Mouse (Mus musculus): ENCODE measurements around the gene Bet1l. TPM values are rescaled to one million over a fixed set of nuclear protein-coding genes. Genes with fewer than 3 reads are reported as not detected.

Bet1l gene
- total and polyA plus RNA-seq, 2 experiments from 2014 or later: 17.8 to 47.1 TPM

DNA sequence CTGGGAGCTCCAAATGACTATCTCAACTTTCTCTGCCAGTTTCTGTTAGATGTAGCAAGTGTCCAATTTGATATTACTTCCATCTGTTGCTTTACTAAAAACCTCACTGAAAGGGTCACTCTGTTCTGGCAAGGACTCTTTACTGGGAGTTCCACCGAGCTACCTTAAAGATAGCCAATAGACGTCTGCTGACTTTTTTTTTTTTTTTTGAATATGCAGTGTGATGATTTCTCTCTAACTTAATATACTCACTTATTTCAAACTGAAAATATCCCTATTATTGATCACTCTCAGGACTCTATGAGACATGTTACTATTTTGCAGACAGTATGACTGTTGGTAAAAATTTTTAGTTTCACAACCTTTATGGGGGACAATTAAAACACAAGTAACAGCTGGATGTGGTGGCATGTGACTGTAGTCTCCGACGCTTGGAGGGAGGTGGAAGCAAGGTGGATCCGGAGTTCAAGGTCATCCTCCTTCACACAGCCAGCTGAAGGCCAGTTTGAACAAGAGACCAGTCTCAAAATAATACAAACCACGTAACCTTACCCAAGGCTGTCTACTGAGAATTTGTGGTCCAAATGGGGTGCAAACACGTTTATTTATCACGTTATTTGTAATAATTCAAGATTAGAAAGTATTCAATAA, 23.6 kb upstream of the Bet1l start:
- H3K9me3 ChIP-seq (ENCODE audit: low read length): no peaks in the 10 kb centered on the region
- 0 out of 2 replicates have a peak, but pooled peaks cover 6% of the 10 kb centered on the region for H3K4me1 ChIP-seq (ENCODE audit: insufficient read depth, low read length)
- H3K36me3 ChIP-seq (ENCODE audit: insufficient read depth, low read length): peaks cover 13% of the 10 kb centered on the region; the same call in 1 of the 2 replicates
- no peaks in the 10 kb centered on the region for H3K27me3 ChIP-seq (ENCODE audit: insufficient read depth, low read length)
- peak overlapping the region; percentile 84 for H3K9ac ChIP-seq (replicated peaks; ENCODE audit: low read length)
- DNase-seq (ENCODE audit: low spot score) (no peak), ATAC-seq (no peak)
- no peak for TF ChIP-seq CTCF (IDR thresholded peaks at IDR 0.05; ENCODE audit: low read depth)
- H3K27ac ChIP-seq: peak overlapping the region; percentile 90; the same call in 1 of the 2 replicates
- WGBS: 15% methylated on average over 8 of the region's 8 CpGs
- peak overlapping the region; percentile 91 for H3K4me3 ChIP-seq (ENCODE audit: low read length)
- H3K4me2 ChIP-seq (ENCODE audit: low read depth, low read length): peak overlapping the region; percentile 78

DNA sequence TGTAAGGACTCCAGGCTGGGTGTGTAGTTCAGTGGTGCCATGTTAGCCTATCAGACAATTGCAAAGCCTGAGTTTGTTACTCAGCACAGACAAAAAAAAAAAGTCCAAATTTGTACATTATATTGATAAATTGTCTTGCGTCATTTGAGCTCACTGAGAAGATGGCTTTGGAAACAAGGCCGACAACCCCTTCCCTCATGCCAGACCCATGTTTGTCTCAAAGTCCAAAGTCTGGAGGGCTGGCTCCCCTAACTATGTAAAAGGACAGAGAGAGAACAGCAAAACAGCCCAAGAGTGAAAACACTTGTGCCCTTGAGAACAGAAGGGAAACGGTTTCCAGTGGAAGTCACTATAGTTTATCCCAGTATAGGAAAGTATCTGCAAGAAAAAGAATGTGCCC, 23.0 kb upstream of the Bet1l start:
- H3K27me3 ChIP-seq (ENCODE audit: insufficient read depth, low read length): no peaks in the 10 kb centered on the region
- H3K9me3 ChIP-seq (ENCODE audit: low read length): no peaks in the 10 kb centered on the region
- no peak overlapping the region for H3K27ac ChIP-seq
- DNase-seq (ENCODE audit: low spot score) (no peak), ATAC-seq (no peak)
- H3K4me3 ChIP-seq (ENCODE audit: low read length): no peak overlapping the region
- H3K9ac ChIP-seq (replicated peaks; ENCODE audit: low read length): no peak overlapping the region
- H3K36me3 ChIP-seq (ENCODE audit: insufficient read depth, low read length): peaks cover 15% of the 10 kb centered on the region; the same call in 1 of the 2 replicates
- WGBS: 84% methylated on average over 3 of the region's 3 CpGs
- H3K4me2 ChIP-seq (ENCODE audit: low read depth, low read length): peak overlapping the region; percentile 78
- H3K4me1 ChIP-seq (ENCODE audit: insufficient read depth, low read length): 0 out of 2 replicates have a peak, but pooled peaks cover 6% of the 10 kb centered on the region
- no peak for TF ChIP-seq CTCF (IDR thresholded peaks at IDR 0.05; ENCODE audit: low read depth)

DNA sequence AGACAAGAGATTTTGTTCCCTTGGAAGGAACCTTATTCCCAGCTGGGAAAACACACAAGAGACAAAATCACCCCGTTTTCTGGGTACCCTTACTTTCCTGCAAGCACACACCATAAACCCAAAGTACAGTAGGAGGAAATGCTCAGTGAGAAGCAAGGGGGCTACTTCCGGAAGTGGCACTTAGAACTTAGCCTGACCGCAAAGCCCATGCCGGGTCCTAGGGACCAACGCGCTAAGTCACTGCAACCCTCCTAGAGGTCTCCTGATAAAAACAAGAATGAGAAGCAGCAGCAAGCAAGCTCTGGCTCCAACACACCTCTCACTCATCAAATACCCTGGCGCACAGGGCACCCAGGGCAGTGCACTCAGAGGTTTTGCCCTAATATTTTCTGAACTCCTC, 22.0 kb upstream of the Bet1l start:
- Histone ChIP-seq H3K4me1 (ENCODE audit: insufficient read depth, low read length) (0 out of 2 replicates have a peak, but pooled peaks cover 6% of the 10 kb centered on the region), H3K9me3 (ENCODE audit: low read length) (no peaks in the 10 kb centered on the region), H3K36me3 (ENCODE audit: insufficient read depth, low read length) (peaks cover 21% of the 10 kb centered on the region; the same call in 1 of the 2 replicates), H3K4me3 (ENCODE audit: low read length) (no peak overlapping the region), H3K4me2 (ENCODE audit: low read depth, low read length) (no peak overlapping the region), H3K9ac (replicated peaks; ENCODE audit: low read length) (no peak overlapping the region), H3K27ac (no peak overlapping the region), H3K27me3 (ENCODE audit: insufficient read depth, low read length) (no peaks in the 10 kb centered on the region)
- TF ChIP-seq CTCF (IDR thresholded peaks at IDR 0.05; ENCODE audit: low read depth): no peak
- WGBS: 91% methylated on average over 7 of the region's 7 CpGs
- ATAC-seq: no peak
- no peak for DNase-seq (ENCODE audit: low spot score)

DNA sequence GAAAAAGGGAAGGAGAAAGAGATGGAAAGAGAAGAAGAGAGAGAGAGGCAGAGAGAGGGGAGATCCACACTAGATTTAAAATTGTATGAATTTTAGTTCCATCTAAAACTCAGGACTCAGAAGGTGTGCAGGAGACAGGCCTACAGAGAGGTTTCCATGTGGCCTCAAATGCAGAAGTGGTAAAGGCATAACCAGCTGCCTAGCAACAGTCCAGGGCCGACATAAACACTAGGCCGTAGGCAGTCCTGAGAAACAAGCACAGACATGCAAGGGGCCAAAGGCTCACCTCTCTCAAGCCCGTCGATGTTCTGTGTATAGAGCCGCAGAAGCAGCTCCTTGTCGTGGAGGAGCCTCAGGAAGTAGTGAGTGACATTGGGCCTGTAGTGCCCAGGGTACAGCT, 20.0 kb upstream of the Bet1l start:
- no peaks in the 10 kb centered on the region for H3K9me3 ChIP-seq (ENCODE audit: low read length)
- no peak for ATAC-seq
- H3K4me2 ChIP-seq (ENCODE audit: low read depth, low read length): no peak overlapping the region
- no peak overlapping the region for H3K9ac ChIP-seq (replicated peaks; ENCODE audit: low read length)
- H3K27me3 ChIP-seq (ENCODE audit: insufficient read depth, low read length): no peaks in the 10 kb centered on the region
- H3K4me1 ChIP-seq (ENCODE audit: insufficient read depth, low read length): 0 out of 2 replicates have a peak, but pooled peaks cover 6% of the 10 kb centered on the region
- no peak overlapping the region for H3K4me3 ChIP-seq (ENCODE audit: low read length)
- TF ChIP-seq CTCF (IDR thresholded peaks at IDR 0.05; ENCODE audit: low read depth): no peak
- no peak for DNase-seq (ENCODE audit: low spot score)
- whole genome bisulfite sequencing: 91% methylated on average over 6 of the region's 6 CpGs
- no peak overlapping the region for H3K27ac ChIP-seq
- peaks cover 21% of the 10 kb centered on the region; the same call in 1 of the 2 replicates for H3K36me3 ChIP-seq (ENCODE audit: insufficient read depth, low read length)

DNA sequence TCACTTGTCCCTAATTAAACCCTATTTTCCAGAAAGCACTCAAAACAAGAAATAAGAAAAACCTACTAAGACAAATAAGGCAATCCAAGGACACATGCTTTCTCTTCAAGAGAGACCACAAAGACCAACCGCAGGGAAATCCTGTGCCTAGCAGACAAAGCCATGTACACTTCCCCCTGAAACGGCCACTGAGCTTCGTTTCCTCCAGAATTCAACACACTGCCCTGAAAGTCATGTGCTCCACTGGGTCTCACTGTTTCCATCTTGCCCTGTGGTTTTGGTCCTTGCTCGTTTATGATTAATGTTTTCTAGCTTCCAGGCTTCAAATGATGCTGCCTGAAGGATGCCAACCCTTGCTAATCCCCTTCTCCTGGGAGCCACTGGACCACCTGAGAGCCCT, 16.8 kb upstream of the Bet1l start:
- H3K4me3 ChIP-seq (ENCODE audit: low read length): no peak overlapping the region
- 96% methylated on average over 4 of the region's 4 CpGs for WGBS
- no peak for ATAC-seq

DNA sequence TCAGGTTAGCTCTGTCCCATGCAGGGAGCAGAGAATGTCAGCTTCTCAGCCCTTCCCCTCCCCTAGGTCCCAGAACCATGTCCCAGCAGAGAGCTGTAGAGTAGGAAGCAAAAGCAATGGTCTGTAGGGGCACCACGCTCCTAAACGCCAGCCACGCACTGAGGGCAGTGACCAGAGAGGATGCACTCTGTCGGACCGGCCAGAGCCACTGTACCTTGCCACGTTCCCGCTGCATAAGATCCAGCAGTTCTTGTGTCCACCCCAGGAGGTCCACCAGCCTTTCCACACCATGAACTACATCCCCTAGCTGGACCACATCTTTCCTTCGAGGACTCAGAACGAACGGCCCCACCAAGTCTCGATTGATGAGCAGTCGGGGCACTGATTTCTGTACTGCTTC, 7.4 kb upstream of the Bet1l start:
- ATAC-seq (no peak), DNase-seq (ENCODE audit: low spot score) (no peak)
- Histone ChIP-seq H3K9me3 (ENCODE audit: low read length) (no peaks in the 10 kb centered on the region), H3K9ac (replicated peaks; ENCODE audit: low read length) (no peak overlapping the region), H3K4me1 (ENCODE audit: insufficient read depth, low read length) (no peaks in the 10 kb centered on the region), H3K27ac (no peak overlapping the region), H3K36me3 (ENCODE audit: insufficient read depth, low read length) (peaks cover 49% of the 10 kb centered on the region), H3K4me3 (ENCODE audit: low read length) (no peak overlapping the region), H3K4me2 (ENCODE audit: low read depth, low read length) (no peak overlapping the region), H3K27me3 (ENCODE audit: insufficient read depth, low read length) (no peaks in the 10 kb centered on the region)
- 88% methylated on average over 12 of the region's 12 CpGs for WGBS
- TF ChIP-seq CTCF (IDR thresholded peaks at IDR 0.05; ENCODE audit: low read depth): no peak

More for the DNA sequence above, 16.8 kb upstream of the Bet1l start:
- H3K9ac ChIP-seq (replicated peaks; ENCODE audit: low read length): no peak overlapping the region
- TF ChIP-seq CTCF (IDR thresholded peaks at IDR 0.05; ENCODE audit: low read depth): no peak
- DNase-seq (ENCODE audit: low spot score): no peak
- no peaks in the 10 kb centered on the region for H3K27me3 ChIP-seq (ENCODE audit: insufficient read depth, low read length)
- no peak overlapping the region for H3K4me2 ChIP-seq (ENCODE audit: low read depth, low read length)
- H3K36me3 ChIP-seq (ENCODE audit: insufficient read depth, low read length): peaks cover 21% of the 10 kb centered on the region; the same call in 1 of the 2 replicates
- no peak overlapping the region for H3K27ac ChIP-seq
- no peaks in the 10 kb centered on the region for H3K9me3 ChIP-seq (ENCODE audit: low read length)
- no peaks in the 10 kb centered on the region for H3K4me1 ChIP-seq (ENCODE audit: insufficient read depth, low read length)

DNA sequence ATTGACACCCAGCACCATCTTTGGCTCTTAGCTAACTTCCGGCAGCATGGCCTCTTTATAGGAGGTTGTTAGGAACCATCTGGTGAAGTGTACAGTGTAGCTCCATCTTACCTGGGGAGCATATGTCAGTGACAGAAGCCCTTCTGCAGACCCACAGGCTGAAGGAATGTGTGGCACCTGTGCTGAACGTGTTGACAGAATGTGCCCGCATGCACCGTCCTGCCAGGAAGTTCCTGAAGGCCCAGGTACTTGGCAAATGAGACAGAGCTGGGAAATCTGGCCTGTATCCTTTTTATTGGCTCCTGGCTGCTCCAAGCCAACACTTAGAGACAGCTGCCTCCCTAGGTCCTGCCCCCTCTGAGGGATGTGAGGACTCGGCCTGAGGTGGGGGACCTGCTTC, 3.4 kb upstream of the Bet1l start:
- H3K36me3 ChIP-seq (ENCODE audit: insufficient read depth, low read length): peaks cover 56% of the 10 kb centered on the region
- peaks cover 14% of the 10 kb centered on the region for H3K4me1 ChIP-seq (ENCODE audit: insufficient read depth, low read length)
- H3K27me3 ChIP-seq (ENCODE audit: insufficient read depth, low read length): no peaks in the 10 kb centered on the region
- H3K9me3 ChIP-seq (ENCODE audit: low read length): no peaks in the 10 kb centered on the region
- no peak for DNase-seq (ENCODE audit: low spot score)
- H3K4me3 ChIP-seq (ENCODE audit: low read length): no peak overlapping the region
- H3K27ac ChIP-seq: no peak overlapping the region
- no peak overlapping the region for H3K9ac ChIP-seq (replicated peaks; ENCODE audit: low read length)
- no peak overlapping the region for H3K4me2 ChIP-seq (ENCODE audit: low read depth, low read length)
- ATAC-seq: no peak
- WGBS: 85% methylated on average over 5 of the region's 5 CpGs
- TF ChIP-seq CTCF (IDR thresholded peaks at IDR 0.05; ENCODE audit: low read depth): no peak

Measured in hindbrain, postnatal 0 days (tissue).